Mouse (Mus musculus) ovary, adult 18-20 months (tissue): ENCODE results near the gene Sec23ip.
"Not testable (repeated sequence)": the region's sequence is repeated elsewhere in the genome, so short reads cannot be mapped to it uniquely, and the experiment has no call there.

ENCODE experiments used
- DNase-seq: peaks from one replicate; pipeline ENCODE4 v3.0.0; 2022; ENCODE audit warnings: low spot score, mixed read lengths

Gene Sec23ip

DNA sequence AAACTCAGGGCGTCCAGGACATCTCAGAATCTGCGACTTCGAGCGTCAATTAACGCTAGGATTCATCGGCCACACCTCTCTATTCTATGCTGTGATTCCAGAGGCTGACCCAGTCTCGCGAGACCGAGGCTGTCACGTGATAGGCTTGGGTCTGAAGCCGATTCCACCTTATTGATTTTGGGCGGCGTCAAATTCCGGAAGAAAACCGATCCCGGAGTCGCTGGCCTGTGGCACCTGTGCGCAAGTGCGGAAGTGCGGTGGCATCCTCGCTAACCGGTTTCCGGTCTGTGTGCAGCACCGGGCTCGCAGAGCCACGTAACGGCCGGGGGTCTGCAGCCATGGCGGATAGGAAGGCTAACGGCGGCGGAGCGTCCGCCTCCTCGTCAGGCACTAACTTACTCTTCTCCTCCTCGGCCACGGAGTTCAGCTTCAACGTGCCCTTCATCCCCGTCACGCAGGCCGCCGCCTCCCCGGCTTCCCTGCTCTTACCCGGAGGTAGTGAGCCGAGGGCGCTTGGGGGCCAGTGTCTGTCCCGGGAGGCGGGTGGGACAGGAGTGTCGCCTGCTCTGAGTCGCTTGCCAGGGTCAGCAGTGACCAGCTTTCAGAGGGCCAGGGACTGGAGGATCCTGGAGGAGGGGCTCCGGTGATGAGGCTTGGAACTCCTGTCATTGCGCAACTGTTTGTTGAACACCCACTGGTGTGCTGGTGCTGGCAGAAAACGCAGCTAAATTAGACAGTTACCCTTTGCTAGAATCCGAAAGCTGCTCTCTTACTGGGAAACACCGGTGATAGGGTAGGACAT lies at the start of gene Sec23ip:
TSS of gene Sec23ip (plus strand) at position 260 of the 802 bp plus-strand sequence.
- DNase-seq, result peak; percentile 98

DNA sequence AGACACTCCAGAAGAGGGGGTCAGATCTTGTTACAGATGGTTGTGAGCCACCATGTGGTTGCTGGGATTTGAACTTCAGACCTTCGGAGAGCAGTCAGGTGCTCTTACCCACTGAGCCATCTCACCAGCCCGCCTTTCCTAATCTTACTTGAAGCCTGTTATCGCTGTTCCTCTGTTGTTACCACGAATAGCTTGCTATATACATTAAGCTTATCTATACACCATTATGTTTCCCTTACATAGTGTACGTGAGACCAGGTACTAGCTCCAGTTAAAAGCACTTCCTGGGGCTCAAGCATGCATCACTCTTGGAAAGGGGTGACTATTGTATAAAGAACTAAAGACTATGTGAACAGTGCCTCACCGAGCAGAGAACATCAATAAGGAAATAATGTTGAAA lies 44.8 kb upstream of the Sec23ip start:
- not testable (repeated sequence) for DNase-seq

DNA sequence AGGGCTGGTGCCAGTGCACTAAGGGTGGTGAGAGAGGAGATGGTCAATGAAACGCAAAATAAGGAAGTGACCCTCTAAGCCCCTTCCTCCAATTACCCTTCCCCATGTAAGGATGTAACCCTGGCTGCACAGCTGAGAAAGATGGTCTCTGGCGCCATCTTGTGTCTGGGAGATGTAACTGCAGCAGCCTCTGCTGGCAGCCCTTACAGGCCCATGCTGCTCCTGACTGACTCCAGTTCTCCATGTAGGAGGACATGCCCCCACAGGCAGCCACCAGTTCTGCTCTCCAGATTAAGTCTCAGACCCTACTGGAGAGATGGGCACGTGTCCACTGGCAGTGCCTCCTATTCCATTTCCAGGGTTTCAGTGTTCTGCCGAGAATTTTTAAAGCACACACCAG lies 39.0 kb upstream of the Sec23ip start:
- DNase-seq, result peak; percentile 31

DNA sequence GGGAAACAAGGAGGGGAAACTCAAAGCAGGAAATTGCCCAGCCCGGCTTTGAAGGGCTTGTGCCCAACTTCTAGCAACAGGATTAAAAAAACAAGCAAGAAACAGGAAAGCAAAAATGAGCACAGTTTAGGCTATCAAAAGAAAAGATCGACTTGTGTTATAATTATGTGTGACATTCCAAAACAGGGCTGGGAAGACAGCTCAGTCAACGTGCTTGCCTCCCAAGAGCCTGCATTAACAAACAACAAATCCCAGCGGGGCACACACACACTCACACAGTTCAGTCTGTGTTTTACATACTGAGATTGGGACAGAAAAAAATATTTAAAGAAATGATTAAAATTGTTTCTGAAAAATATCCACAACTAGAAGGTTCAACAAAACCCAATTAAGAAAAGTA lies 26.8 kb upstream of the Sec23ip start:
- no peak for DNase-seq

DNA sequence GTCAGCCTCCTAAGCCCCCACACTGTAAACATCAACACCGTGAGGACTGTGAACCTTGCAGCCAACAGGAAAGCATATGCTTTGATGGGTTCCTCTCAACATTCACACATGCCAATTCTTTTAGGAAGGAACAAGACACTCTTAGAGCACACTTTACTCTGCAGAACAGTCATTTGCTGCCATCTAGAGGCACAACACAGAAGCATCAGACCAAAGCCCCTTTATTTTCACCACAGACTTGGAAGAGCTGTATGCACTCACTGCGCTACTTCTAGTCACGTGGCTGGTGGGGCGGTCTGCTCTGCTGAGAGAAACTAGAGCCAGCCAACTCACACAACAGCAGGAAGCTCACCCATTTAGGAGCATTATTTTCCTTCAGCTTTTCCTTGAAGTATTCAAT lies 20.0 kb upstream of the Sec23ip start:
- peak; percentile 62 for DNase-seq

DNA sequence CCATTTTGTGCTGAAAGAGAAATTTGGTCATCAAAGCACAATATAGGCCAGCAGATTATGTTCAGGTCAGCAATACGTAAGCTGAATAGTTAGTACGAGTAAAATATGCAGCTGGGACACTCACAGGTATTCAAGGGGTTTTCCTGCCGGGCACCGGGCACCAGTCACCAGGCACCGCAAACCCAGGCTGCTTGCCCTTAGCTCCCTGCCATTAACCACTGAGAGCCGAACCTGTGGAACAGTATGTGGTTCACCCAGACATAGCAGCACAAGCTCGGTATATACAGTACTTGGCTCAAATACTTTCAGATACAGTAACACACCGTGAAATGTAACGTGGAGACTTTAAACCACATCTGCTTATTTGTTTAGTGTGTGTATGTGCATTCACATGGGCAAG lies 19.6 kb upstream of the Sec23ip start:
- DNase-seq, result no peak

DNA sequence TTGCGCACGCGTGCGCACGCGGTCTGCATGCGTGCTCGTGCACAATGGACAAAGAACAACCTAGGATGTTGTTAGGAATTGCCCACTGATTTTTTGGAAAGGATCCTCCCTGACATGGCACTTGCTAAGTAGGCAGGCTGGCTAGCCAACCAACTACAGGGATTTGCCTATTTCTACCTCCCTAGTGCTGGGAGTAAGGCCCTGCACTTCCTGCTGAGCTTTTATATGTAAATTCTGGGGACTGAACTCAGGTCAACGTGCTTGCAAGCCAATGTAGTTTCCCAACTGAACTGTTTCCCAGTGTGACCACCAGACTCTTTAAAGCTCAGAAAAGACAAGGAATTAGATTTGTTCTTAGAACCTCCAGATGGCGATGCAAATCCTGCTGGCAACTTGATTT lies 17.7 kb upstream of the Sec23ip start:
- DNase-seq, result no peak

DNA sequence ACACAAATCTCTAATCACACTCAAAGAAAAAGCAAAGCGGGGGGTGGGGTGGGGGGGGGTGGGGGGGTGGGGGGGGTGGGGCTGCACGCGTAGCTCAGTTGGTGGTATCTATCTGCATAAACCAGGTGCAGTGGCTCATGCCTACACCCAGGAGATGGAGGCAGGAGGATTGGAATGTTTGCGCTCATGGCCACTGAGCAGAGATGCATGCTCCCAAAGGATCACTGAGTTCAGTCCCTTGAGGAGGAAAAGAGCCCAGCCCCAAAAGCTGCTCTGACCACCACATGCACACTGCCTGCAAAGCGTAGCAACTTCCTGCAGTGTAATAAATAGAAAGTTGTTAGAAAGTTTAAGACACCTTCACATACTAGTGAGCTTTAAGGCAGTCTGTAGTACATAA lies 17.0 kb upstream of the Sec23ip start:
- DNase-seq, result no peak

DNA sequence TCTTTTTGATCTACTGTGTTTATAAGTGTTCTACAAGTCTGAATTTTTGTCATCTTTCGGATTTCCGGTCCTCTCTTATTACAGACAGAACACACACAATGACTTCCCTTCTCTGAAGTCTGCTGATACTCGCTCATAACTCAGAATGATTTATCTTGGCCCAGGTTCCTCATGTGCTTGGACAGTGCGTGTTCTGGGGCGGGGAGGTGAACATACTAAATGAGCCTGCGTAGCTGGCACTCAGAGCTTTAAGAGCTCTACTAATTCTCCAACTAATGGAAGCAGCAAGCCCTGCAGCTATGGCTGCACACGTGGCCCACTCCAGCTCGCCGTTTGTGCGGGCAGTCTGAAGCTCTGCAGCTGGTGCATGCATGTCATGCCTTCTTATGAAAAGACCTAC lies 16.0 kb upstream of the Sec23ip start:
- no peak for DNase-seq

DNA sequence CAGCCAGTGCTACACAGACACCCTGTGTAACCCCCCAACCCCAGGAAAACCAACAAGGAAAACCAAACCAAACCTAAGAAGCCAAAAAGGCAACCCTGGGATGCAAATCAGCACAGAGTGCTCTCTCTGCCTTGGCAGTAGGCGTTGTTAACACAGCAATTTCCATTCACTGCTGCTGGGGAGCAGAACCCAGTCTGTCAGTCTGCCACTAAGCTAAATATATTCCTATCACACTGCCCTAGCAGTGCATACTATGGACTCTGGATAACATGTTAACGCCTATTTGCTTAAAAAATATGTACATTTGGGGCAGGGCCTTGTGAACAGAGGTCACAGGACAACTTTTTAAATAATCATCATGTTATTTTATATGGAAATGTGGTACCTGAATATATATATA lies 13.2 kb upstream of the Sec23ip start:
- DNase-seq, result no peak

DNA sequence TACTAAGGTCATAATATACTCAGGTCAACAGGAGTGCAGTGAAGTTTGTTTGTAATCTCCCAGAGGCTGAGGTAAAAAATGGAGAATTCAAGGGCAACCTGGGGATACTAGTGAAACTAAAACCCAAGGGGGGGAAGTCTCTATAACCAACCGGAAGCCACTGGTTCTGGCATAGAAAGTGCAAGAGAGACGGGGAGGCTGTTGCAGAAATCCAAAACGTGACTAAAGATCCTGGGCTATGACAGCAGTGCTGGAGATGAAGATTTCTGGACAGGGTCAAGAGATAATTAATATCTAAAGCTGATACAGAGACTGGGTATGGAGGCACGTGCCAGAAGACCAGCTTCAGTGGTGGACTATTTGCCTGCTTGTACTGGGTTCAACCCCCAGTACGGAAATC lies 6.7 kb upstream of the Sec23ip start:
- no peak for DNase-seq

DNA sequence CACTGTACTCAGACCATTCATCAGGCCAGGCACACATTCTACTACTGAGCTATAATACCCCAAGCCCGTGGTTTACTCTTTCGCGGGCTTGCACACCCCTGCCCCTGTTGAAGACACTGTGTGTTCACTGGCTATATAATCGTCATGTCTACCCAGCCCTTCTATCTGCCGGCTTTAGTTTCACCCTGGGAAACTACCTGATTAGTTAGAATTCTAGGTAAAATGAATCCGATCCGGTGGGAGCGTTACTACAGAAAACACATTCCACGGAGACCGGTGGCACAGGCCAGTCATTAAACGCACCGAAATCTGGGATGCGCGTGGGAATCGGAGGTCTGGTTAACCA lies 5.7 kb upstream of the Sec23ip start:
- DNase-seq, result no peak

DNA sequence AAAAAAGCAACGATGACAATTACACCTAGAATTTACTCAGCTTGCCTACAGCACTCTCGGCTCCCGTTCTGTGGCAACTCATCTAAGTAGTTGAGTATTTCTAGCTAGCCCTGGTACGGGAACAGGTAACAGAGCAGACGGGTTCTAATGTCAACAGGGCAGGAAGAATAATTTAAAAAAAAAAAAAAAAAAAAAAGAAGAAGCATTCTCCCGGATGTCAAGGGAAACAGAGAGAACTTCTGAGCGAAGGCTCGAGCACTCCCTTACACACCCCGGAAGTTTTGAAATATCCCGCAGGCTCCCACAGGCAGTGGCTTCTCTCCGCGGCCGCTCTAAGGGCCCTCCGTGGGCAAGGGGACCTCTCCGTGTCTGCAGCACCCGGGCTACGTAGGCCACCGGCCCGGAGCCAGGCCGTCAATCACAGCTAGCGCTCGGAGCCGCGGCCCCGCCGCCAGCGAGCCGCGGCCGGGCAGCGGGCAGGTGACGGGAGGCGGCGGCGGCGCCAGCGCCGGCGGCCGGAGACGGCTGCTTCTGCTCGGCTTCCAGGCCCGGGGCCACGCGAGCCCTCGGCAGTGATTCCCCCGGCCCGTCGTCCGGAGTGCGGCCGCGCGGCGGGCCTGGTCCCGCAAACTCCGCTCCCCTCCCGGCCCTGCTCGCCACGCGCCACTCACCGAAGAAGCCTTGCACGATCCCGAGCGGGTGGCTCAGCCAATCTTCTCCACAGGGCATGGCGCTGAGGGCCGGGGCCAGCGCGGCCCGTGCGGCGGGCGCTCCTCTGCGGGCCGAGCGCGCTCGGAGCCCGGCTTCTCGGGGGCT lies 5.1 kb upstream of the Sec23ip start:
- DNase-seq, result no peak

DNA sequence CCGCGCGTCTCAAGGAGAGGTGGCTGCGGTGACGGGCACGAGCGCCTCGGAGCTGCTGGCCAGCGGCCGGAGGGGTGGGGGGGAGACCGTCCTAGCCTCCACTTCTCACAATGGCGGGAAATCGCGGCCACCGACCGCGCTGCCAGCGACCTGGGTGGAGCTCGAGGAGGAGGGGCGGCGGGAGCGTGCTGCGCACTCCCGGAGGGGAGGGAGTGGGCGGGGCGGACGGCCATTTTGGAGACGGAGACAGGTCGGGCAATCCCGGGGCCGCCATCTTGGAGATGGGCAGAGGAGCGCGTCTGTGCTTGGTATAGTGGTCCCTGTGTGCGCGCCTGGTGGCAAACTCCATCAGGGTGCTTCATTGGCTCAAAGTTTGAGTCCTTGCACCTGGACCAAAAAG lies 4.4 kb upstream of the Sec23ip start, which contains the start of gene Mcmbp:
TSS of gene Mcmbp (minus strand) at position 162 of the 400 bp plus-strand sequence.
- peak; percentile 94 for DNase-seq

DNA sequence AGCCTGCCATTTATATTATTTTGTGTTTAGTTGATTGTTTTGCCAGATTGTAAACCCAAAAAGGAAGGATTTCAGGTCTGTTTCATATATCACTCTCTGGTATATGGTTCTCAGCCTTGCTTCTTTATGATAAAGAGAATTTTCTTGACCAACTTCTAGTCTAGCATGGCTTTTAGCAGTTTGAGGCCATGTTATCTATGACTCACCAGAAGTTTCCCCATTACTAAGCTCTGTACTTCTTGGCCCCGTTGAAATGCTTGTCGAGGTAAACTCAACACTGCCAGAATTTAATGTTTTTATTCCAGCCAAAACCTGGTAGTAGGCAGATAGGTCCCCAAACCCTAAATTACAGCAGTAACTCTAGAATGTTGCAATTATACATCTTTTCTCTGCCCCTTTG lies 845 bp upstream of the Sec23ip start:
- DNase-seq, result no peak

DNA sequence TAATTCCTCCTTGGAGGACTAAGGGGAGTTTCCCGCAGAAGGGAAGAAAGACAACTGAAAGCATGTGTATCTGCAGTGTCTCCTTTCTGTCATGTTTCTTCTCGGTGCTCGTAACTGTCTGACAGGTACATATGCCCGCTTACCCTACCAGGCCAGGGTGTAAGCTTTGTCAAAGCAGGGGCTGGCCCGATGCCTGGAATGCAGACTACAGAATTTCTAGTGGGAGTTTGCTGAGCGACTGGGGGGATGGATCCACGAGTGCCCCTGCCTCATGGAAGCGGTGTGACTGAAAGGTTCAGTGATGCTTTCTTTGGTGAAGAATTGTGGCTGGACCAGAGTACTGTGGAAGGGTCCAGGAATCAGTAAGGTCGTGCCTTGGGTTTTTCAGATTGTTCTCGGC lies 1.4 kb downstream of the Sec23ip start:
- no peak for DNase-seq

DNA sequence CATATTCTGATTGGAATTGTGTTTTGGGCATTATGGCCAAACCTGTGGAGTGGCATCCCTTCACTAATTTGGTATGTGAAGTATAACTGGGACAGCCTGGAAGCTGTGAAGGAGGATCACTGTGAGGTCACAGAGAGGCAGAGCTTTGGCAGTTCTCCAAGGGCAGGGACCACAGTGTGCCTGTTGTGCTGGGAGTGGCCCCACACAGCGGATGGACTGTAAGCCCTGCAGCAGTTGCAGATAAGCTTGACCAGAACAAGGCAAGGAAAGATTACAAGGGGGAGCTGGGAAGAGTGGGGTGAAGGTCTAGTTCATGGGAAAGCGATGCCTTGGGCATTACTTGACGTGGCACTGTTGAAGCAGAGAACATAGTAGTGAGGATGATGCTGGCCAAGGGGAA lies 4.0 kb downstream of the Sec23ip start:
- peak; percentile 86 for DNase-seq

DNA sequence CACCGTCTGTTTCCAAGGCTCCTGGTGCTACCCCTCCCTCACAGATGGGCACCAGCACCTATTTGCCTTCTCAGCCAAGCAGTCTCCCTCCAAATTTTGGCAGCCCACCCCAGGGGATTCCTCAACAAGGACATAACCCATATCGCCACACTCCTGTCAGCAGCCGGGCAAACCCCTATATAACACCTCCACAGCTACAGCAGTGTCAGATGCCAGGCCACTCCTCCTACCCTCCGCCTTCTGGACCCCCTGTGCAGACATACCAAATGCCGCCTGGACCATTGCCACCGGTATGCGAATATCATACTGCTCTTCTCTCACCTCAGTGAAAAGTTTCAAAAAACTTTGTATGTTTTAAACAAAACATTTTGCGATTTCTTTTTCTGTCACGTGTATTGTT lies 5.6 kb downstream of the Sec23ip start:
- no peak for DNase-seq

DNA sequence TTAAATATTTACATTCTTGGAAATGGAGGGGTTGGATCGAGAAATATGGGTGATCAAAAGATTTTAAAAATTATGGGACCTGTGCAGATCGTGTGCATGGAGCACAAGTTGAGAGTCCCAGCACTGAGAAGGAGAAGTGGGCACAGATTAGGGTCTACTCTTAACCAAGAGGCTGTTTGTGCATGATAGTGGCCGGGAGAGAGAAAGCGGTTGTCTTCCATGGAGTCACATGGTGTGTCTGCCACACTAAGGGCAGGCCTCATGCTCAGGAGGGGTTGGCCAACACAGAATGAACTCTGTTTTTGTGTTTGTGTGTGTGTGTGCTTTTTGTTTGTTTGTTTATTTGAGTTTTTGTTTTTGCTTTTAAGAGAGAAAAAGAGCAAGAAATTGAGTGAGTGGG lies 7.3 kb downstream of the Sec23ip start:
- DNase-seq, result no peak

DNA sequence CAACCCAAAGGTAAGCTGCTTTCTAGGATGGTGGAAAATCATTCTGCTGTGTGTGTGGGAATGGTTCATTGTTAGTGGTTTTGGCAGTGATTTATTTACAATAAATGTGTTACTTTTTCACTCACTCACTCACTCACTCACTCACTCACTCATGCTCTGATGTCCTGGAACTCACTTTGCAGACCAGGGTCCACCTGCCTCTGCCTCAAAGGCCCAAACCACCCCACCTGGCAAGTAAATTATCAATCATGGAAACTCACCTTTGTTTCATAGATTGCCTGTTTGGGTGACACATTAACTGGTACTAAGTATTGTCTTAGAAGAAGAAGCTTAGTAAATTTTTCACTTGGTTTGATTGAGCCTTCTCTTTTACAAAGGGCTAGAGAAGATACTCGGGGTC lies 10.7 kb downstream of the Sec23ip start:
- no peak for DNase-seq

DNA sequence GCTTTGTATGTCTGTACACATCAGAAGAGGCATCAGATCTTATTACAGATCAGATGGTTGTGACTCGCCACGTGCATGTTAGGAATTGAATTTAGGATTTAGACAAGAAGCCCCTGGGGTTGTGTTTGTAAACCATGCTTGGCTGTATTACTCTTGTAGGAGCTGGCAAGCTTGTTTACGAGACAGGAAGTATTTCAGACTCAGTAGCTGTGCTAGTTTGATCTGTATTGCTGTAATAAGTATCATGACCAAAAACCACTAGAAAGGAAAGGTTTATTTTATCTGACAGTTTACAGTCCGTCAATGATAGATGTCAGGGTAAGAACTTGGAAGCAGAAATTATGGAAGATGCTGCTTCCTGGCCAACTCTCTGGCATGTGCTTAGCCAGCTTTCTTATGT lies 14.2 kb downstream of the Sec23ip start:
- no peak for DNase-seq

DNA sequence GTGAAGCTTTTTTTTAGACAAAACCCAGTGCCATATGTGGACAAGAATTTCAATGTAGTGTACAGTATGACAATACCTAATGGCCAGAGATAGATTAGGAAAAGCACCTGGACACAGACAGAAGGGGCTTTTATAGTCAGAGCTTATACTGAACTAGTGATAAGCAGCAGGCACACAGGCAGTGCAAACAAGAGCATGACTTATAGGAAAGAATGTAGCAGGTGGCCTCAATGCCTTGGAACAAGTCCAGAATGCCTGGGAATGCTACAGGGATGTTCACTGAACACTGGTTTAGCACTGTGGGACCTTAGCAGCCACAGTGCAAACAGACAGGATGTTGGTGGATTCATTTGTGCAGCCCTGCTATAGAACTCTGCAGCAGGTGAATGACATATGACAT lies 22.0 kb downstream of the Sec23ip start:
- no peak for DNase-seq

DNA sequence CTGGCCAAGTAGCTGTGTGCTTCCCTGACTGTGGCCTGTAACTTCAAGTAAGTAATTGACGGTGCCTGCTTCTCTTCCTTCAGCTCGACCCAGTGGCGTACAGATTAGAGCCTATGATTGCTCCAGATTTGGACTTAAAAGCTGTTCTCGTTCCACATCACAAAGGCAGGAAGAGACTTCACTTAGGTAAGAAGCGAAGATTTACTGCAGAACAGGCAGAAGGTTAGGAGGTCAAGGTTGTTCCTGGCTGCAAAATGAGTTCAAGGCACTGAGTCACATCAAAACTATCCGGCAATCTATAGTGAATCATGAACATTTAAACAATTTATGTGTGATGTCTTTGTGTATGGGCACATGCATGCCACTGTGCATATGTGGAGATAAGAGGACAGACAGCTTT lies 32.5 kb downstream of the Sec23ip start:
- DNase-seq, result no peak

DNA sequence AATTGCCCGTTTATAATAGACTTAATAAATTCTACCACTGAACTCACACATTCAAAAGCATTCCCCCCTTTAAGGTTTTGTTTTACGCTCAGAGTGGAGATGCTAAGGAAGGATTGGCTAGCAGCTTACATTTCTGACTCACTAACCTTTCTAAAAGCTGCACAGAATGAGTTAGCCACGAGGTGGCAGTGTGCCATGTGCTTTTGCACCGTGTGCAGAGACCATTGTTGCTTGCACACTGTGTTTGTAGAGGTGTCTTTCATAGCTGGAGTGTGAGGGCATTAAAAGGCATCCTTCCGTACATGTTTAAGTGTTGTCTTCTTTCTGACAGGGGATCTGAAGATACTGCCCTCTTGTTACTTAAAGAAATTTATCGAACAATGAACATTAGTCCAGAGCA lies 34.6 kb downstream of the Sec23ip start:
- no peak for DNase-seq
